13 mouse cellular contexts compared by ENCODE assay signal in the genomic region with DNA sequence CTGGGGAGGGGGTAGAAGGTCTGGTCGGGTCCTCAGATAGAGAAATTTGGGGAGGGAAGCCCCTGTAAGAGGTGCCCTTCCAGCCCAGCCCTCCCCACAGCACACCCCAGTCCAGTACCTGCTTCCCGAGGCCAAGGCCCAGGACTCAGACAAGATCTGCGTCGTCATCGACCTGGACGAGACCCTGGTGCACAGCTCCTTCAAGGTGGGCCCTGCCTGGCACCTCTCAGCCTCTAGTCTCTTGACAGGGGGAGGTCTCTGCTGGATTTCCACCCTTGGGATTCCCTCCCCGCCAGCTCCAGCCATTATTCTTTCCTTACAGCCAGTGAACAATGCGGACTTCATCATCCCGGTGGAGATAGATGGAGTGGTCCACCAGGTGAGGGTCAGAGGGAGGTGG. TPM values are rescaled to one million over a fixed set of nuclear protein-coding genes. Genes with fewer than 3 reads are reported as not detected.
A peak's percentile ranks its signal among the peaks of the same experiment; 100 is the strongest.
DNase-seq lines count a peak whose midpoint lies in the region; ATAC-seq and TF ChIP-seq lines count a peak whose summit lies in the region.
"Had no signal": no experiment of that assay in that cellular context is flagged by ENCODE, and none has a peak within 500 bp of the region (broad histone marks: within the 10 kb centered on the region; RNA-seq: fewer than 3 reads in every experiment).

No protein-coding gene starts in this region.

- intact Hi-C loops in gastrocnemius, adult 2 months (cut with DNase I): loop anchor here (10.0 kb wide), 1 partner anchor 921 kb away; the partner anchor contains the start of gene Dnpep

- H3K27ac ChIP-seq in gastrocnemius, adult 2 months: peak overlapping the region; percentile 4; the same call in 1 of the 2 replicates
- peak overlapping the region; percentile 19; the same call in 1 of the 2 replicates for H3K27ac ChIP-seq in kidney, postnatal 0 days
- H3K27ac ChIP-seq in intestine, postnatal 0 days (ENCODE audit: low read depth, low read length): peak overlapping the region; percentile 7; the same call in 1 of the 2 replicates
- H3K27ac ChIP-seq in small intestine, adult 2 months (ENCODE audit: insufficient read depth, low read depth, low read length): no peak overlapping the region

- WGBS in kidney, postnatal 0 days: 86% methylated on average over 9 of the region's 9 CpGs
- 81% methylated on average over 9 of the region's 9 CpGs for WGBS in intestine, postnatal 0 days
- 83% methylated on average over 9 of the region's 9 CpGs for WGBS in small intestine, adult 2 months

- TF ChIP-seq POLR2A in small intestine, adult 2 months (IDR thresholded peaks at IDR 0.05; ENCODE audit: low read depth, low read length): no peak

- H3K9me3 ChIP-seq in kidney, postnatal 0 days (replicated peaks; ENCODE audit: low read length): no peaks in the 10 kb centered on the region
- H3K9me3 ChIP-seq in intestine, postnatal 0 days (ENCODE audit: control insufficient read depth): no peaks in the 10 kb centered on the region

- H3K27me3 ChIP-seq in kidney, postnatal 0 days (ENCODE audit: insufficient read depth, low read length): no peaks in the 10 kb centered on the region
- H3K27me3 ChIP-seq in intestine, postnatal 0 days (replicated peaks; ENCODE audit: control insufficient read depth, insufficient read depth, low read length): no peaks in the 10 kb centered on the region
- H3K27me3 ChIP-seq in small intestine, adult 2 months (ENCODE audit: control insufficient read depth, insufficient read depth, low read length): no peaks in the 10 kb centered on the region
- H3K27me3 ChIP-seq: CH12.LX had no signal

- no peak overlapping the region for H3K4me2 ChIP-seq in kidney, postnatal 0 days (ENCODE audit: low read length)
- peak overlapping the region; percentile 96 for H3K4me2 ChIP-seq in intestine, postnatal 0 days (replicated peaks; ENCODE audit: low read depth)

- no peak for DNase-seq in gastrocnemius, adult 2 months
- no peak for DNase-seq in gastrocnemius, postnatal 10 days
- no peak for DNase-seq in kidney, postnatal 0 days (ENCODE audit: low spot score)
- DNase-seq in kidney, adult 9 months: no peak
- DNase-seq in B cell, adult 2 months: no peak
- no peak for DNase-seq in right cerebral cortex, adult 18-20 months
- DNase-seq: lung, adult 18-20 months; midbrain, embryonic 14.5 days; right cerebral cortex, postnatal 14 days had no signal

- no peak overlapping the region for H3K9ac ChIP-seq in kidney, postnatal 0 days (ENCODE audit: low read depth, low read length)
- H3K9ac ChIP-seq in intestine, postnatal 0 days (ENCODE audit: low read depth, low read length): no peak overlapping the region

- H3K4me3 ChIP-seq in gastrocnemius, adult 2 months: peak overlapping the region; percentile 99; the same call in 1 of the 2 replicates
- H3K4me3 ChIP-seq in kidney, postnatal 0 days (replicated peaks; ENCODE audit: low read depth, low read length): no peak overlapping the region
- no peak overlapping the region for H3K4me3 ChIP-seq in intestine, postnatal 0 days (ENCODE audit: low read depth, low read length)
- peak overlapping the region; percentile 98; the same call in 1 of the 2 replicates for H3K4me3 ChIP-seq in small intestine, adult 2 months (ENCODE audit: low read depth, low read length)

- ATAC-seq in kidney, postnatal 0 days (replicated peaks; ENCODE audit: low FRiP score, low read depth): no peak
- ATAC-seq in intestine, postnatal 0 days: no peak

- no peak for TF ChIP-seq CTCF in gastrocnemius, adult 2 months (IDR thresholded peaks at IDR 0.05)
- no peak for TF ChIP-seq CTCF in kidney, postnatal 0 days (IDR thresholded peaks at IDR 0.05; ENCODE audit: low read depth)
- TF ChIP-seq CTCF in intestine, postnatal 0 days (IDR thresholded peaks at IDR 0.05; ENCODE audit: low read depth): no peak
- no peak for TF ChIP-seq CTCF in small intestine, adult 2 months (IDR thresholded peaks at IDR 0.05; ENCODE audit: extremely low read depth, insufficient read length, insufficient replicate concordance, low read depth, low read length)

- peaks cover 15% of the 10 kb centered on the region for H3K36me3 ChIP-seq in kidney, postnatal 0 days (ENCODE audit: insufficient read depth, low read length)
- peaks cover 23% of the 10 kb centered on the region for H3K36me3 ChIP-seq in intestine, postnatal 0 days (ENCODE audit: control insufficient read depth, insufficient read depth)
- peaks cover 18% of the 10 kb centered on the region for H3K36me3 ChIP-seq in small intestine, adult 2 months (ENCODE audit: control insufficient read depth, insufficient read depth, low read length)

- H3K4me1 ChIP-seq in kidney, postnatal 0 days (replicated peaks; ENCODE audit: insufficient read depth, low read length): peaks cover 23% of the 10 kb centered on the region
- H3K4me1 ChIP-seq in intestine, postnatal 0 days (replicated peaks; ENCODE audit: control insufficient read depth, insufficient read depth, low read length): peaks cover 5% of the 10 kb centered on the region
- H3K4me1 ChIP-seq in small intestine, adult 2 months (ENCODE audit: control insufficient read depth, insufficient read depth, insufficient read length, low read length): peaks cover 10% of the 10 kb centered on the region

RNA-seq across cellular contexts. Expression of gene Ctdsp1, which starts 2.4 kb away (rescaled TPM):
- 100 to 1,000 TPM in 1 of 2 experiments, 10 to 100 TPM in 1; 92.2 to 111 TPM for total RNA-seq in gastrocnemius, adult 2 months (2021)
- total RNA-seq in gastrocnemius, postnatal 10 days (2021): 100 to 1,000 TPM in 1 of 2 experiments, 10 to 100 TPM in 1; 99.4 to 103 TPM
- 73.3 and 75.8 TPM in 2 replicates for polyA plus RNA-seq in kidney, postnatal 0 days (2015; fragmentation: Nextera tagmentation; extraction: Ambion mirVana)
- polyA plus RNA-seq in intestine, postnatal 0 days (2015; fragmentation: Nextera tagmentation; extraction: Ambion mirVana): 48.9 and 52.4 TPM in 2 replicates
- polyA plus RNA-seq in small intestine, adult 2 months (2012; rRNA removed): 58.4 and 177 TPM in 2 replicates

RNA-seq across cellular contexts. Expression of gene Vil1, which starts 15.5 kb away (rescaled TPM):
- total RNA-seq in gastrocnemius, adult 2 months (2021): not detected
- under 1 TPM; 0.09 to 0.16 TPM for total RNA-seq in gastrocnemius, postnatal 10 days (2021)
- polyA plus RNA-seq in kidney, postnatal 0 days (2015; fragmentation: Nextera tagmentation; extraction: Ambion mirVana): 17.0 and 18.0 TPM in 2 replicates
- polyA plus RNA-seq in intestine, postnatal 0 days (2015; fragmentation: Nextera tagmentation; extraction: Ambion mirVana): 217 and 244 TPM in 2 replicates
- 198 and 892 TPM in 2 replicates for polyA plus RNA-seq in small intestine, adult 2 months (2012; rRNA removed)

RNA-seq across cellular contexts. Expression of gene Slc11a1, which starts 18.7 kb away (rescaled TPM):
- 1 to 10 TPM; 3.8 to 5.6 TPM for total RNA-seq in gastrocnemius, adult 2 months (2021)
- 1 to 10 TPM; 2.5 to 5.2 TPM for total RNA-seq in gastrocnemius, postnatal 10 days (2021)
- 2.6 and 3.6 TPM in 2 replicates for polyA plus RNA-seq in kidney, postnatal 0 days (2015; fragmentation: Nextera tagmentation; extraction: Ambion mirVana)
- polyA plus RNA-seq in intestine, postnatal 0 days (2015; fragmentation: Nextera tagmentation; extraction: Ambion mirVana): 3.8 and 4.3 TPM in 2 replicates
- polyA plus RNA-seq in small intestine, adult 2 months (2012; rRNA removed): 12.7 and 17.9 TPM in 2 replicates

RNA-seq across cellular contexts. Expression of gene Catip, which starts 31.8 kb away (rescaled TPM):
- total RNA-seq in gastrocnemius, adult 2 months (2021): under 1 TPM in 1 of 2 experiments, not detected in 1; 0.13 TPM
- total RNA-seq in gastrocnemius, postnatal 10 days (2021): under 1 TPM; 0.16 to 0.36 TPM
- 0.59 and 0.75 TPM in 2 replicates for polyA plus RNA-seq in kidney, postnatal 0 days (2015; fragmentation: Nextera tagmentation; extraction: Ambion mirVana)
- 0.25 and 0.33 TPM in 2 replicates for polyA plus RNA-seq in intestine, postnatal 0 days (2015; fragmentation: Nextera tagmentation; extraction: Ambion mirVana)
- 0.05 and 0.39 TPM in 2 replicates for polyA plus RNA-seq in small intestine, adult 2 months (2012; rRNA removed)
- total RNA-seq: common myeloid progenitor, adult 5-6 weeks had no signal

Comparison
In these comparisons a context has a peak if more than half of its experiments do, and no peak if none do; other contexts are left out.
1. H3K4me3 ChIP-seq: peak in gastrocnemius, adult 2 months (single experiment) and small intestine, adult 2 months (single experiment); none in kidney, postnatal 0 days (single experiment) and intestine, postnatal 0 days (single experiment).
2. RNA of gene Vil1, which starts 15.5 kb away (polyA plus RNA-seq): 198 to 892 TPM in small intestine, adult 2 months and 217 to 244 TPM in intestine, postnatal 0 days; 17.0 to 18.0 TPM in kidney, postnatal 0 days; every median in the first group is over 10 times any median in the second.